Comparison of ENCODE assay signal across 8 mouse cellular contexts in the genomic region with DNA sequence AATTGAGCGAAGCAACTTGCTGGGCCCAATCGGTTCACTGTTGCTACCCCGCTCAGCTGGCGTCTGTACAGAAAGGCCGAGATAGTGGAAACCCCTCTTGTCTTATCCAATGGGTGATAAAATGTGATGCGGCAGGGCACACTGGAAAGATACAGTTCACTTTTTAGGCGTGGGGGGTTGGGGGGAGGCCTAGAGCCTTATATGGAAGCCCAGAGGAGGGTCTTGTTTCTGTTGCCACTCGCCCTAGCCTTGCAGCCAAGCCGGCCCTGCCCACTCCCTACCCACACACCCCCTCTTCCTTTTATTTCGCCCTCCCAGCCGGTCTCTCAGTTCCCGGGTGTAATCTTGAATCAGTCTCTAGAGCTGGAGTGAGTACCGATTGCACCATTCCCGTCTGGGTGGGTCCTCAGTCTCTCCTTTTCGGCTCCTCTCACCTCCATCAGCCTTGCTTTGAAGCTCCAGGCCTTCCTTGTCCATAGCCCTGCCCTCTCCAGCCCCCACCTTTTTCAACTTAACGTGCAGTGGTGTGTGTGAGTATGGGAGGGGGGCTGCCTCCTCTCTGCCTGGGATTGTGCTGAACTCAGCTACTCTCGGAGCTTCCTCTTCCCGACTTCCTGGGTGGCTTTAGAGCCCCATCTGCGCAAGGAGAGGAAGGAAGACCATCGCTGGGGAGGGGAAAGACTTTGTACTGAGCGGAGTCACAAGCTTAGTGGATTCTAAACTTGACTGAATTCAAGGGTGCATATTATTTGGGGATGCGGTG. TPM values are rescaled to one million over a fixed set of nuclear protein-coding genes. Genes with fewer than 3 reads are reported as not detected.
DNase-seq lines count a peak whose midpoint lies in the region; ATAC-seq and TF ChIP-seq lines count a peak whose summit lies in the region.

No protein-coding gene starts in this region.

- no peak for TF ChIP-seq EP300 in lung, postnatal 0 days (IDR thresholded peaks at IDR 0.05)

- peak; percentile 11; the same call in 1 of the 2 replicates for ATAC-seq in lung, postnatal 0 days

- peak; percentile 26 for DNase-seq in retina, postnatal 1 day
- no peak for DNase-seq in retina, embryonic 14.5 days (ENCODE audit: low spot score)
- peak; percentile 53 to 68 for DNase-seq in heart, adult 9 months (ENCODE audit: low spot score in 2 of 2)
- peak; percentile 11 to 18 for DNase-seq in kidney, adult 8-10 months
- peak; percentile 69 for DNase-seq in lung, postnatal 0 days (ENCODE audit: low spot score)
- DNase-seq in right cerebral cortex, postnatal 14 days, result peak; percentile 24
- no peak for DNase-seq in cerebellum, adult 11-12 months

- TF ChIP-seq CTCF in bone marrow, adult 2 months (IDR thresholded peaks at IDR 0.05; ENCODE audit: control insufficient read depth, insufficient read depth, low read length), result no peak
- no peak for TF ChIP-seq CTCF in lung, postnatal 0 days (IDR thresholded peaks at IDR 0.05)

- H3K4me3 ChIP-seq in bone marrow, adult 2 months (replicated peaks; ENCODE audit: control insufficient read depth, low read depth, low read length), result peak overlapping the region; percentile 97
- peak overlapping the region; percentile 64 for H3K4me3 ChIP-seq in lung, postnatal 0 days (ENCODE audit: low read depth, low read length)

- no peaks in the 10 kb centered on the region for H3K9me3 ChIP-seq in lung, postnatal 0 days (ENCODE audit: low read length)

- 10% methylated on average over 22 of the region's 22 CpGs for WGBS in bone marrow, adult 2 months
- 14% methylated on average over 21 of the region's 22 CpGs for WGBS in lung, postnatal 0 days

- 0 out of 2 replicates have a peak overlapping the region, but pooled peaks have one; percentile 63 for H3K9ac ChIP-seq in lung, postnatal 0 days (replicated peaks; ENCODE audit: low read depth)

- no peaks in the 10 kb centered on the region for H3K27me3 ChIP-seq in lung, postnatal 0 days (replicated peaks; ENCODE audit: insufficient read depth, low read length)

- no peak for TF ChIP-seq POLR2A in bone marrow, adult 2 months (IDR thresholded peaks at IDR 0.05; ENCODE audit: borderline replicate concordance, control insufficient read depth, low read depth, low read length)

- no peaks in the 10 kb centered on the region for H3K4me1 ChIP-seq in bone marrow, adult 2 months (ENCODE audit: control insufficient read depth, insufficient read depth, low read length)
- H3K4me1 ChIP-seq in lung, postnatal 0 days (ENCODE audit: insufficient read depth, low read depth, low read length), result no peaks in the 10 kb centered on the region

- H3K27ac ChIP-seq in bone marrow, adult 2 months (ENCODE audit: control insufficient read depth, insufficient read depth, low read depth, low read length, poor library complexity), result peak overlapping the region; percentile 89
- peak overlapping the region; percentile 80 for H3K27ac ChIP-seq in lung, postnatal 0 days (ENCODE audit: low read length)

- no peaks in the 10 kb centered on the region; the same call in 1 of the 2 replicates for H3K36me3 ChIP-seq in lung, postnatal 0 days (ENCODE audit: insufficient read depth, low read length)

- H3K4me2 ChIP-seq in lung, postnatal 0 days (replicated peaks; ENCODE audit: low read depth, low read length), result peak overlapping the region; percentile 59

RNA-seq across cellular contexts. Expression of a gene that starts 1.5 kb away (rescaled TPM):
- polyA plus RNA-seq in bone marrow, adult 2 months (2011; ENCODE audit: insufficient read depth, insufficient read length, low replicate concordance, missing spikeins), result 15.5 and 22.3 TPM in 2 replicates
- polyA plus RNA-seq in lung, postnatal 0 days (2015; fragmentation: Nextera tagmentation; extraction: Ambion mirVana), result 22.0 and 27.6 TPM in 2 replicates

RNA-seq across cellular contexts. Expression of a gene that starts 13.1 kb away (rescaled TPM):
- polyA plus RNA-seq in bone marrow, adult 2 months (2011; ENCODE audit: insufficient read depth, insufficient read length, low replicate concordance, missing spikeins), result 0.36 and 1.4 TPM in 2 replicates
- polyA plus RNA-seq in lung, postnatal 0 days (2015; fragmentation: Nextera tagmentation; extraction: Ambion mirVana), result 26.4 and 28.2 TPM in 2 replicates

RNA-seq across cellular contexts. Expression of a gene that starts 25.8 kb away (rescaled TPM):
- 95.0 and 184 TPM in 2 replicates for polyA plus RNA-seq in bone marrow, adult 2 months (2011; ENCODE audit: insufficient read depth, insufficient read length, low replicate concordance, missing spikeins)
- 22.1 and 25.6 TPM in 2 replicates for polyA plus RNA-seq in lung, postnatal 0 days (2015; fragmentation: Nextera tagmentation; extraction: Ambion mirVana)

RNA-seq across cellular contexts. Expression of a gene that starts 35.6 kb away (rescaled TPM):
- 3.9 and 9.5 TPM in 2 replicates for polyA plus RNA-seq in bone marrow, adult 2 months (2011; ENCODE audit: insufficient read depth, insufficient read length, low replicate concordance, missing spikeins)
- 18.3 and 18.8 TPM in 2 replicates for polyA plus RNA-seq in lung, postnatal 0 days (2015; fragmentation: Nextera tagmentation; extraction: Ambion mirVana)

RNA-seq across cellular contexts. Expression of a gene that starts 41.8 kb away (rescaled TPM):
- not detected in 2 replicates for polyA plus RNA-seq in bone marrow, adult 2 months (2011; ENCODE audit: insufficient read depth, insufficient read length, low replicate concordance, missing spikeins)
- 0.64 and 2.7 TPM in 2 replicates for polyA plus RNA-seq in lung, postnatal 0 days (2015; fragmentation: Nextera tagmentation; extraction: Ambion mirVana)

Comparison
In these comparisons a context has a peak if more than half of its experiments do, and no peak if none do; other contexts are left out.
1. DNase-seq: peak in retina, postnatal 1 day (single experiment), heart, adult 9 months (2 of 2), kidney, adult 8-10 months (2 of 2), lung, postnatal 0 days (single experiment) and right cerebral cortex, postnatal 14 days (single experiment); none in retina, embryonic 14.5 days (single experiment) and cerebellum, adult 11-12 months (single experiment).
2. RNA of a gene that starts 13.1 kb away (polyA plus RNA-seq): 26.4 to 28.2 TPM in lung, postnatal 0 days; 0.36 to 1.4 TPM in bone marrow, adult 2 months; every median in the first group is over 10 times any median in the second.